Mouse (Mus musculus): ENCODE measurements around the gene Stk40.

GRCm38 (mm10) chr4:126137773-126138172 is 34.0 kb downstream of the Stk40 start:
- TF ChIP-seq POLR2A (IDR thresholded peaks at IDR 0.05; ENCODE audit: control insufficient read depth, low read depth, low read length) (no peak), CTCF (IDR thresholded peaks at IDR 0.05; ENCODE audit: control insufficient read depth, insufficient read depth, insufficient replicate concordance, low read depth, low read length) (no peak)
